Mouse (Mus musculus): ENCODE results near the gene Abat. TPM values are rescaled to one million over a fixed set of nuclear protein-coding genes. Genes with fewer than 3 reads are reported as not detected.

Gene Abat
- 100 to 1,000 TPM; 140 to 156 TPM for total RNA-seq (2021)
- long read RNA-seq, experiment 1, full-length matches to known transcripts, result 201 of 251 reads
- long read RNA-seq, experiment 1, partial matches to known transcripts, result 41 of 251 reads
- long read RNA-seq, experiment 1, other reads (novel, unspliced or antisense), result 9 of 251 reads
- long read RNA-seq, experiment 2, full-length matches to known transcripts, result 140 of 180 reads
- long read RNA-seq, experiment 2, partial matches to known transcripts, result 32 of 180 reads
- long read RNA-seq, experiment 2, other reads (novel, unspliced or antisense), result 8 of 180 reads

- Histone ChIP-seq H3K4me3 (peak within 1 kb of the TSS; percentile 87), H3K27ac (peak within 1 kb of the TSS; percentile 89)
- no peak for TF ChIP-seq CTCF (IDR thresholded peaks at IDR 0.05)
- intact Hi-C loops (cut with DNase I), result no loop called here
- peak; percentile 94 to 96 for DNase-seq (ENCODE audit: extremely low spot score in 1 of 2, low spot score in 2 of 2)
Observed at GRCm38 (mm10) chr16:8513236-8513906, at the start of gene Abat. Gene Abat (plus strand): TSS chr16:8513429.

DNA sequence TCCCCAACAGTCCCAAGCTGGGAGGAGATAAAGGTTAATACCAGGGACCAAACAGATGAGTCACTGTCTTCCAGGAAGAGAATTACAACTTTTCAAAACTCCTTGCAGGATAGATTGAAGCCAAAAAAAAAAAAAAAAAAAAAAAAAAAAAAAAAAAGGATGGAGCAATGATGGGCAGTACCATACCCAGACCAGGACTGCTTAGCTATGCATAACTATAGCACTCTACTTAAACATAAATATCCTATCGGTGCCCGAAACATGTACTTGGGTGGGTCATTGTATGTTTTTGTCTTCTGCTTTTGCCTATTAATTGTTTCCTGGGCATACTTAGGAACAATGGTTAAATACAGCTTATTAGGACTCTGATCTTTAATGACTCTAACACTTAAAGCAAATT, 43.1 kb upstream of the Abat start:
- no peak for TF ChIP-seq CTCF (IDR thresholded peaks at IDR 0.05)
- no peak for DNase-seq (ENCODE audit: extremely low spot score in 1 of 2, low spot score in 2 of 2)
- Histone ChIP-seq H3K4me3 (peak overlapping the region; percentile 67), H3K27ac (no peak overlapping the region)
- intact Hi-C loops (cut with DNase I), result loop anchor here (5.0 kb wide), 1 partner anchor 58 kb away; no protein-coding TSS in a partner anchor

DNA sequence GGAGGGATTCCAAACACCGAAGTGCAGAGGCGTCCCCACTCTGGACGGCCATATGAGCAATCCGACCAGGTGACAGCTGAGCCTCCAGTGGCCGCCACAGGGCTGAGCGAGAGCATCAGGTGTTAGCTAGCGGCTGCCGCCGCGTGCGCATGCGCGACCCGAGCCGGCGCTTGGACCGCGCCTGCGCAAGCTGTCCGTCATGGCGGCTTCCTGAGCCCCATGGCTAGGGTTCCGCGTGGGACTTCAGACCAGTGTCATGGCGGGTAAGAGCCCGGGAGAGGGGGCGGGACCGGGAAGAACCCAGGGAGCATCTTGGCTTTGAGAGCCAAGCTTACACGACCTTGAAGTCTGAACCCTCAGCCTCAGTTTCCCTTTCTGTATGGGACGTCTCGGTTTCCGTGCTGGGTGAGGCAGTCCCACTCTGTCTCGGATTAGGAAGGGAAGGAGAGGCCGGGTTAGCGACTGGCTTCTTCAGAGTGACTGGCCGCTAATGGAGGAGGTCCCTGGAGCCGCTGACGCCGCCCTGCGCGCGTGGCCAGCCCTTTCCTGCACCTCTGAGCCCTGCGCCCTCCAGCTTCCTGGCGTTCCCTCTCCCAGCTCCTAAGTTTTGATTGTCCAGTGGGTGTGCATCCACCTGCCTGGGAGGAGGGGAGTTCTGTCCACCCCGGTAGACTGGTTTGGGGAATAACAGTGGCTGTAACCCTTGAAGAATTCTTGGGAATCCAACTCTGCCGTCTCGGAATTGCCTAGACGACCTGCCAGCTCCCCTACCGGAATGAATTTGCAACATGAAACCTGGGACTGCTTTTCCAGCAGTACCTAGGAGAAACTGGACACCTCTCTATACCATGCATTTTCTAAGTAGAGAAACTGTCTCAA, 42.4 kb upstream of the Abat start, which contains the start of gene Mettl22:
Mettl22 (plus strand) TSS at position 186 of the 879 bp plus-strand sequence.
- DNase-seq (ENCODE audit: extremely low spot score in 1 of 2, low spot score in 2 of 2), result peak; percentile 90 to 92
- Histone ChIP-seq H3K4me3 (peak within 1 kb of the TSS; percentile 67), H3K27ac (peak within 1 kb of the TSS; percentile 77)
- TF ChIP-seq CTCF (IDR thresholded peaks at IDR 0.05), result peak; percentile 33
- intact Hi-C loops (cut with DNase I), result loop anchor here (5.0 kb wide), 1 partner anchor 59 kb away; no protein-coding TSS in a partner anchor

DNA sequence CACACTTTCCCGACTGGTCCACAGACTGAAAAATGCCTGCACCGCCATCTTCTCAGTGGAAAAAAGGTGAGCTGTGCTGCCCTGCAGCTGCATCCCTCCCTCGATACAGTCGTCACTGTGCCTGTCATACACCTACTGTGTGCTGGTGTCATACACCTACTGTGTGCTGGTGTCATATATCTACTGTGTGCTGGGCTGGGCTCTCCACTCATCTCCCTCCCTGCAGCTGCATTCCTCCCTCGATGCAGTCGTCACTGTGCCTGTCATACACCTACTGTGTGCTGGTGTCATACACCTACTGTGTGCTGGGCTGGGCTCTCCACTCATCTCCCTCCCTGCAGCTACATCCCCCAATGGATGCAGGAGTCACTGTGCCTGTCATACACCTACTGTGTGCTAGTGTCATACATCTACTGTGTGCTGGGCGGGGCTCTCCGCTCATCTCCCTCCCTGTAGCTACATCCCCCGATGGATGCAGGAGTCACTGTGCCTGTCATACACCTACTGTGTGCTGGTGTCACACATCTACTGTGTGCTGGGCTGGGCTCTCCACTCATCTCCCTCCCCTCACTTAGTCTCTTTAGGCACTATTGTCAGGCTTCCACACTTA, 25.7 kb upstream of the Abat start:
- intact Hi-C loops (cut with DNase I), result loop anchor here (2.0 kb wide), 1 partner anchor 75 kb away; no protein-coding TSS in a partner anchor
- Histone ChIP-seq H3K4me3 (no peak overlapping the region), H3K27ac (no peak overlapping the region)
- DNase-seq (ENCODE audit: extremely low spot score in 1 of 2, low spot score in 2 of 2), result no peak
- TF ChIP-seq CTCF (IDR thresholded peaks at IDR 0.05), result no peak

- no peak for DNase-seq (ENCODE audit: extremely low spot score in 1 of 2, low spot score in 2 of 2)
- intact Hi-C loops (cut with DNase I), result loop anchor here (2.0 kb wide), 1 partner anchor 77 kb away; no protein-coding TSS in a partner anchor
- Histone ChIP-seq H3K4me3 (no peak overlapping the region), H3K27ac (no peak overlapping the region)
- TF ChIP-seq CTCF (IDR thresholded peaks at IDR 0.05), result no peak
Observed at GRCm38 (mm10) chr16:8489340-8489739, 23.9 kb upstream of the Abat start.

GRCm38 (mm10) chr16:8491743-8492490, 21.3 kb upstream of the Abat start:
- intact Hi-C loops (cut with DNase I), result loop anchor here (10.0 kb wide), 2 partner anchors 143 to 373 kb away; partner anchors contain the start of genes Pmm2 and Tmem186
- DNase-seq (ENCODE audit: extremely low spot score in 1 of 2, low spot score in 2 of 2), result no peak
- no peak overlapping the region for H3K4me3 ChIP-seq
- no peak overlapping the region for H3K27ac ChIP-seq
- no peak for TF ChIP-seq CTCF (IDR thresholded peaks at IDR 0.05)

GRCm38 (mm10) chr16:8494268-8494667, 19.0 kb upstream of the Abat start:
- peak; percentile 84 for TF ChIP-seq CTCF (IDR thresholded peaks at IDR 0.05)
- DNase-seq (ENCODE audit: extremely low spot score in 1 of 2, low spot score in 2 of 2), result peak; percentile 55 to 69
- no peak overlapping the region for H3K4me3 ChIP-seq
- no peak overlapping the region for H3K27ac ChIP-seq
- intact Hi-C loops (cut with DNase I), result loop anchor here (1.0 to 10.0 kb wide), 3 partner anchors 141 to 371 kb away; partner anchors contain the start of genes Pmm2 and Tmem186

- H3K27ac ChIP-seq, result no peak overlapping the region
Observed at GRCm38 (mm10) chr16:8496967-8497366, 16.3 kb upstream of the Abat start.

GRCm38 (mm10) chr16:8504271-8504670, 9.0 kb upstream of the Abat start:
- DNase-seq (ENCODE audit: extremely low spot score in 1 of 2, low spot score in 2 of 2), result no peak
- no peak for TF ChIP-seq CTCF (IDR thresholded peaks at IDR 0.05)
- Histone ChIP-seq H3K27ac (no peak overlapping the region), H3K4me3 (no peak overlapping the region)
- intact Hi-C loops (cut with DNase I), result no loop called here

More at GRCm38 (mm10) chr16:8496967-8497366, 16.3 kb upstream of the Abat start:
- TF ChIP-seq CTCF (IDR thresholded peaks at IDR 0.05), result no peak
- intact Hi-C loops (cut with DNase I), result loop anchor here (10.0 kb wide), 2 partner anchors 138 to 368 kb away; partner anchors contain the start of genes Pmm2 and Tmem186
- DNase-seq (ENCODE audit: extremely low spot score in 1 of 2, low spot score in 2 of 2), result no peak
- no peak overlapping the region for H3K4me3 ChIP-seq

DNA sequence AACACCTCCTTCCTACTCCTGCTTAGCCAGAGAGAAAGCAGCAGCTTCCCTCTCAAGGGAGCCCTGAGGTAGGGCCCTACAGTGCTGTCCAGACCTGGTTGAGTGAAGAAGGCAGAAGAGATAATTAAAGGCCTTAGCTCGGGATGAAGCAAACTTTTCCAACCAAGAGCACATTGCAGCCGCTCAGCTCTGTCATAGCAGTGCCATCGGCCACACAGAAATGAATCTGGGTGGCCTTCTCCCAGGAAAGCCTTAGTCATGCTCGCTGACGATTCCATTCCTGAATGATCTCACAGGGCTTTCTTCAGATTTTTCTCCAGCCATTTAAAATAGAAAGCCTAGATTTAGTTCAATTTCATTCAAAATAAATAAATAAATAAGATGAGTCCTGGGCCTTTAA, 3.3 kb upstream of the Abat start:
- TF ChIP-seq CTCF (IDR thresholded peaks at IDR 0.05), result no peak
- Histone ChIP-seq H3K27ac (no peak overlapping the region), H3K4me3 (no peak overlapping the region)
- intact Hi-C loops (cut with DNase I), result no loop called here
- no peak for DNase-seq (ENCODE audit: extremely low spot score in 1 of 2, low spot score in 2 of 2)

Data from left cerebral cortex, adult 2 months (tissue).